Mouse (Mus musculus) liver, adult 2 months (tissue): ENCODE measurements around the gene Nfia.

Experiments
- CTCF ChIP-seq: fragments of 200-500 bp; IDR thresholded peaks from 2 replicates; pipeline ENCODE4 v1.5.1; 2011; ENCODE audit warnings: low read depth, low read length, control low read depth
- POLR2A ChIP-seq: fragments of 200-500 bp; IDR thresholded peaks from 2 replicates; pipeline ENCODE4 v1.6.1; 2011; ENCODE audit warnings: low read length, control low read depth; ENCODE audit not compliant: insufficient read depth; ENCODE audit errors: extremely low read depth

DNA sequence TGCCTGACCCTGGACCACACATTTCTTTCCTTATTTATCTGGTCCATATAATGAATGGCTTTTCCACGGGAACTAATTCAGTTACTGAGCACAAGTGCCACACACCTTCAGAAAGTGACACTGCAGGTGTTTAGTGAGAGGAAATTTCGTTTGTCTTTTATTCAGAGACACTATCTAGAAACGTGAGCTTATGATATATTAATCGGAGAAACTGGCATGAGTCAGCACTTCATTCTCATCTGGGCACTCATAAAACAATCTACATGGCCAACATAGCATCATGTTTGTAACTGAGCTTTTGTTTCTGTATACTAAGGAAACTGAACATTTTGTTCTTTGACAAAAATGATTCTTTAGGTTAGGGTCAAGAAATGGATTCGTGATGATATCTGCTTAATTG lies 40.5 kb downstream of the Nfia start:
- TF ChIP-seq CTCF: no peak
- TF ChIP-seq POLR2A: no peak
